17 mouse cellular contexts compared by ENCODE assay signal in the genomic region with DNA sequence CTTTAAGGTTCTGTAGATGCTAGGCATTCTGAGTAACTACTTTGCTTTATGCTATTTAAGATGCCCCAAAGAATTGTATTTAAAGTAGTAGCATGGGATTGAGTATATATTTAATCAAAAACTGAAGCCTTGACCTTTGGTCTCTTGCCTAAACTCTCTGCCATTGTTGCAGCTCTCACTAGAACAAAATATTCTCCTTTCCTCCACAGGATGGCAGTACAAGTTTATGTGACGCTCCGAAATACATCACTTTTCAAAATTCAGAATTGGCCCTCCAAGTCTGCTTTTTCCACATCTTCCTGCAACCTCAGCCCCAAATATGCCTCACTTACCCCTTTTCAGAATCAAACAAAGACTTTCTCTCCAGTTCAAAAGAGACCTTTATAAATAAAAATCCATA.
A peak's percentile ranks its signal among the peaks of the same experiment; 100 is the strongest.
DNase-seq lines count a peak whose midpoint lies in the region; ATAC-seq and TF ChIP-seq lines count a peak whose summit lies in the region.
"Had no signal": no experiment of that assay in that cellular context is flagged by ENCODE, and none has a peak within 500 bp of the region (broad histone marks: within the 10 kb centered on the region; RNA-seq: fewer than 3 reads in every experiment).

No protein-coding gene starts in this region.

- peak; percentile 51 for TF ChIP-seq CTCF in intestine, postnatal 0 days (IDR thresholded peaks at IDR 0.05; ENCODE audit: low read depth)

- no peaks in the 10 kb centered on the region for H3K27me3 ChIP-seq in intestine, postnatal 0 days (replicated peaks; ENCODE audit: control insufficient read depth, insufficient read depth, low read length)
- no peaks in the 10 kb centered on the region for H3K27me3 ChIP-seq in intestine, embryonic 16.5 days (replicated peaks; ENCODE audit: control insufficient read depth, insufficient read depth, low read length)
- H3K27me3 ChIP-seq in embryonic facial prominence, embryonic 14.5 days (replicated peaks; ENCODE audit: control insufficient read depth, insufficient read depth, low read length), result no peaks in the 10 kb centered on the region
- H3K27me3 ChIP-seq: heart, embryonic 13.5 days; megakaryocyte, embryonic 14.5 days; stomach, embryonic 15.5 days had no signal

- intact Hi-C loops in gastrocnemius, postnatal 36 days (cut with DNase I), result no loop called here

- peak; percentile 75 for DNase-seq in 3T3-L1 (ENCODE audit: low read depth, low spot score)
- DNase-seq in Muller cell, postnatal 12 days (ENCODE audit: inconsistent ontology term), result peak; percentile 40
- peak; percentile 8 for DNase-seq in embryonic facial prominence, embryonic 14.5 days (ENCODE audit: low spot score)
- no peak for DNase-seq in gastrocnemius, postnatal 36 days
- DNase-seq in kidney, postnatal 36 days, result no peak
- no peak for DNase-seq in adrenal gland, postnatal 36 days
- DNase-seq: adrenal gland, adult 2 months; cerebellum, adult 11 months; gastrocnemius, adult 2 months; kidney, adult 18-20 months; layer of hippocampus, postnatal 36 days had no signal

- no peak overlapping the region for H3K4me2 ChIP-seq in intestine, postnatal 0 days (replicated peaks; ENCODE audit: low read depth)
- no peak overlapping the region for H3K4me2 ChIP-seq in intestine, embryonic 16.5 days (ENCODE audit: low read depth, low read length)
- no peak overlapping the region for H3K4me2 ChIP-seq in embryonic facial prominence, embryonic 14.5 days (ENCODE audit: low read depth, low read length)
- H3K4me2 ChIP-seq: heart, embryonic 13.5 days; stomach, embryonic 15.5 days had no signal

- H3K4me3 ChIP-seq in intestine, postnatal 0 days (ENCODE audit: low read depth, low read length), result no peak overlapping the region
- H3K4me3 ChIP-seq in intestine, embryonic 16.5 days (ENCODE audit: low read length), result no peak overlapping the region
- H3K4me3 ChIP-seq in embryonic facial prominence, embryonic 14.5 days (ENCODE audit: low read depth, low read length), result no peak overlapping the region
- H3K4me3 ChIP-seq: gastrocnemius, adult 2 months; heart, embryonic 13.5 days; megakaryocyte, embryonic 14.5 days; stomach, embryonic 15.5 days had no signal

- H3K27ac ChIP-seq in intestine, postnatal 0 days (ENCODE audit: low read depth, low read length), result no peak overlapping the region
- no peak overlapping the region for H3K27ac ChIP-seq in intestine, embryonic 16.5 days (ENCODE audit: low read length)
- H3K27ac ChIP-seq in embryonic facial prominence, embryonic 14.5 days (replicated peaks; ENCODE audit: low read depth, low read length), result no peak overlapping the region
- H3K27ac ChIP-seq: gastrocnemius, adult 2 months; heart, embryonic 13.5 days; liver, embryonic 14.5 days; stomach, embryonic 15.5 days had no signal

- H3K9ac ChIP-seq in intestine, postnatal 0 days (ENCODE audit: low read depth, low read length), result no peak overlapping the region
- H3K9ac ChIP-seq in intestine, embryonic 16.5 days (ENCODE audit: low read depth, low read length), result no peak overlapping the region
- no peak overlapping the region for H3K9ac ChIP-seq in embryonic facial prominence, embryonic 14.5 days (ENCODE audit: low read depth, low read length)
- H3K9ac ChIP-seq: heart, embryonic 13.5 days; liver, embryonic 14.5 days; stomach, embryonic 15.5 days had no signal

- H3K36me3 ChIP-seq in intestine, postnatal 0 days (ENCODE audit: control insufficient read depth, insufficient read depth), result no peaks in the 10 kb centered on the region
- H3K36me3 ChIP-seq in intestine, embryonic 16.5 days (ENCODE audit: control insufficient read depth, insufficient read depth, low read length), result no peaks in the 10 kb centered on the region
- no peaks in the 10 kb centered on the region for H3K36me3 ChIP-seq in embryonic facial prominence, embryonic 14.5 days (ENCODE audit: control insufficient read depth, insufficient read depth, low read length)
- H3K36me3 ChIP-seq: heart, embryonic 13.5 days; stomach, embryonic 15.5 days had no signal

- no peak for ATAC-seq in intestine, postnatal 0 days
- ATAC-seq in intestine, embryonic 16.5 days, result no peak
- ATAC-seq in embryonic facial prominence, embryonic 14.5 days (ENCODE audit: low read depth), result no peak

- WGBS in intestine, postnatal 0 days, result 47% methylated on average over 2 of the region's 2 CpGs
- WGBS in intestine, embryonic 16.5 days, result 54% methylated on average over 2 of the region's 2 CpGs
- WGBS in embryonic facial prominence, embryonic 14.5 days, result 43% methylated on average over 2 of the region's 2 CpGs

- H3K4me1 ChIP-seq in intestine, postnatal 0 days (replicated peaks; ENCODE audit: control insufficient read depth, insufficient read depth, low read length), result no peaks in the 10 kb centered on the region
- H3K4me1 ChIP-seq in intestine, embryonic 16.5 days (ENCODE audit: control insufficient read depth, insufficient read depth, low read length), result no peaks in the 10 kb centered on the region
- no peaks in the 10 kb centered on the region for H3K4me1 ChIP-seq in embryonic facial prominence, embryonic 14.5 days (ENCODE audit: control insufficient read depth, insufficient read depth, low read length)
- H3K4me1 ChIP-seq: heart, embryonic 13.5 days; megakaryocyte, embryonic 14.5 days; stomach, embryonic 15.5 days had no signal

- H3K9me3 ChIP-seq in intestine, postnatal 0 days (ENCODE audit: control insufficient read depth), result no peaks in the 10 kb centered on the region
- no peaks in the 10 kb centered on the region for H3K9me3 ChIP-seq in intestine, embryonic 16.5 days (ENCODE audit: control insufficient read depth, low read length)
- no peaks in the 10 kb centered on the region for H3K9me3 ChIP-seq in embryonic facial prominence, embryonic 14.5 days (ENCODE audit: control insufficient read depth, low read length)
- H3K9me3 ChIP-seq: heart, embryonic 13.5 days; megakaryocyte, embryonic 14.5 days; stomach, embryonic 15.5 days had no signal

Comparison
In these comparisons a context has a peak if more than half of its experiments do, and no peak if none do; other contexts are left out.
1. DNase-seq: peak in 3T3-L1 (single experiment), Muller cell, postnatal 12 days (single experiment) and embryonic facial prominence, embryonic 14.5 days (single experiment); none in gastrocnemius, postnatal 36 days (0 of 2), kidney, postnatal 36 days (0 of 2) and adrenal gland, postnatal 36 days (0 of 2).